Mouse (Mus musculus) CD4-positive, CD25-positive, alpha-beta regulatory T cell, adult 4 months (primary cell): ENCODE results near the gene Arl8a. TPM values are rescaled to one million over a fixed set of nuclear protein-coding genes. Genes with fewer than 3 reads are reported as not detected.

ENCODE experiments used
- ATAC-seq: one replicate; pipeline ENCODE4 v1.8.0; 2017
- polyA plus RNA-seq, 2 experiments: library from polyadenylated mRNA; unstranded; fragments of 100-300 nt; shearing (Covaris generic); gene quantifications; one replicate each; pipeline ENCODE4 v1.2.1; 2017

Gene Arl8a
- polyA plus RNA-seq, 2 experiments from 2014 or later, result 11.5 to 13.8 TPM

- ATAC-seq, result no peak
These were observed 57.8 kb downstream of the Arl8a start for GRCm38 (mm10) chr1:135204196-135205126.

GRCm38 (mm10) chr1:135205257-135205656 lies 58.6 kb downstream of the Arl8a start:
- no peak for ATAC-seq

Other genes starting within 250 kb of the Arl8a start
- gene Ppp1r12b, start 190.9 kb upstream of the Arl8a start, polyA plus RNA-seq, result 1 to 10 TPM; 7.7 to 7.9 TPM
- 1 to 10 TPM; 5.6 to 6.3 TPM for gene Ube2t, start 184.3 kb upstream of the Arl8a start, polyA plus RNA-seq
- gene Lgr6, start 41.5 kb upstream of the Arl8a start, polyA plus RNA-seq, result under 1 TPM in 1 of 2 experiments, not detected in 1; 0.08 TPM
- gene Ptpn7, start 14.1 kb upstream of the Arl8a start, polyA plus RNA-seq, result 100 to 1,000 TPM; 166 to 302 TPM
- gene Gpr37l1, start 20.9 kb downstream of the Arl8a start, polyA plus RNA-seq, result not detected
- gene Elf3, start 111.7 kb downstream of the Arl8a start, polyA plus RNA-seq, result not detected
- 10 to 100 TPM; 34.5 to 45.6 TPM for gene Rnpep, start 137.3 kb downstream of the Arl8a start, polyA plus RNA-seq
- gene Timm17a, start 167.0 kb downstream of the Arl8a start, polyA plus RNA-seq, result 100 to 1,000 TPM; 197 to 215 TPM
- gene Lmod1, start 178.0 kb downstream of the Arl8a start, polyA plus RNA-seq, result under 1 TPM in 1 of 2 experiments, not detected in 1; 0.15 TPM
- under 1 TPM in 1 of 2 experiments, not detected in 1; 0.36 TPM for gene Shisa4, start 228.4 kb downstream of the Arl8a start, polyA plus RNA-seq